Mouse (Mus musculus) testis, postnatal 10 days (tissue): Measurements from ENCODE around the gene Trat1.

Experiments used
- DNase-seq: peaks from one replicate; pipeline ENCODE4 v3.0.0; 2021; ENCODE audit warnings: low spot score

Gene Trat1

GRCm38 (mm10) chr16:48771971-48772445 lies at the start of gene Trat1:
Trat1 (minus strand) TSS chr16:48772021.
- DNase-seq = no peak

GRCm38 (mm10) chr16:48818524-48818923 lies 46.7 kb upstream of the Trat1 start:
- DNase-seq = no peak

- no peak for DNase-seq
These were observed 44.9 kb upstream of the Trat1 start, which contains the start of gene Retnlb for GRCm38 (mm10) chr16:48816695-48817094. Retnlb (plus strand) TSS chr16:48816856.

- DNase-seq = no peak
These were observed 40.1 kb upstream of the Trat1 start for GRCm38 (mm10) chr16:48811881-48812436.

- no peak for DNase-seq
These were observed 37.6 kb upstream of the Trat1 start for GRCm38 (mm10) chr16:48809374-48809773.

GRCm38 (mm10) chr16:48806521-48806920 lies 34.7 kb upstream of the Trat1 start:
- DNase-seq = no peak

GRCm38 (mm10) chr16:48805412-48805811 lies 33.6 kb upstream of the Trat1 start:
- no peak for DNase-seq

- no peak for DNase-seq
These were observed 29.1 kb upstream of the Trat1 start for GRCm38 (mm10) chr16:48800906-48801305.

- DNase-seq = no peak
These were observed 27.6 kb upstream of the Trat1 start for GRCm38 (mm10) chr16:48799470-48799869.

GRCm38 (mm10) chr16:48798285-48798684 lies 26.5 kb upstream of the Trat1 start:
- DNase-seq = no peak

- DNase-seq = no peak
These were observed 16.9 kb upstream of the Trat1 start for GRCm38 (mm10) chr16:48788704-48789185.

- DNase-seq = no peak
These were observed 14.4 kb upstream of the Trat1 start for GRCm38 (mm10) chr16:48786258-48786657.

GRCm38 (mm10) chr16:48777254-48777653 lies 5.4 kb upstream of the Trat1 start:
- no peak for DNase-seq

- no peak for DNase-seq
These were observed 2.6 kb downstream of the Trat1 start for GRCm38 (mm10) chr16:48769183-48769582.

- DNase-seq = no peak
These were observed 11.0 kb downstream of the Trat1 start for GRCm38 (mm10) chr16:48760643-48761481.

GRCm38 (mm10) chr16:48750145-48750827 lies 21.5 kb downstream of the Trat1 start:
- DNase-seq = no peak

- no peak for DNase-seq
These were observed 26.4 kb downstream of the Trat1 start for GRCm38 (mm10) chr16:48745418-48745817.

- no peak for DNase-seq
These were observed 26.8 kb downstream of the Trat1 start for GRCm38 (mm10) chr16:48745011-48745410.

GRCm38 (mm10) chr16:48741549-48741948 lies 30.3 kb downstream of the Trat1 start:
- no peak for DNase-seq

GRCm38 (mm10) chr16:48739974-48740373 lies 31.8 kb downstream of the Trat1 start:
- no peak for DNase-seq

GRCm38 (mm10) chr16:48738429-48738828 lies 33.4 kb downstream of the Trat1 start:
- DNase-seq = no peak

GRCm38 (mm10) chr16:48736890-48737289 lies 34.9 kb downstream of the Trat1 start:
- no peak for DNase-seq

GRCm38 (mm10) chr16:48720259-48720658 lies 51.6 kb downstream of the Trat1 start:
- DNase-seq = no peak
